Mouse (Mus musculus) liver, embryonic 16.5 days (tissue): Measurements from ENCODE around the gene Gm16506. TPM values are rescaled to one million over a fixed set of nuclear protein-coding genes. Genes with fewer than 3 reads are reported as not detected.
"Not testable (repeated sequence)": the region's sequence is repeated elsewhere in the genome, so short reads cannot be mapped to it uniquely, and the experiment has no call there.

Source experiments
- ATAC-seq: fragments of 200-750 bp; cut with Nextera tagmentation; 2 replicates; pipeline ENCODE4 v1.8.0; 2017; ENCODE audit warnings: low read depth, mild to moderate bottlenecking, moderate number of reproducible peaks, moderate library complexity
- H3K27ac ChIP-seq: fragments of 300-500 bp; sonication (generic); 2 replicates; pipeline ENCODE4 v1.5.1; 2014; ENCODE audit warnings: mild to moderate bottlenecking, low read length
- H3K27me3 ChIP-seq: fragments of 300-500 bp; sonication (generic); 2 replicates; pipeline ENCODE4 v1.6.1; 2014; ENCODE audit warnings: low read depth, low read length, mixed read lengths; ENCODE audit not compliant: control insufficient read depth, insufficient read depth
- H3K36me3 ChIP-seq: fragments of 300-500 bp; sonication (generic); 2 replicates; pipeline ENCODE4 v1.6.1; 2014; ENCODE audit warnings: mild to moderate bottlenecking; ENCODE audit not compliant: control insufficient read depth, insufficient read depth
- H3K4me1 ChIP-seq: fragments of 300-500 bp; sonication (generic); 2 replicates; pipeline ENCODE4 v1.6.1; 2014; ENCODE audit warnings: low read depth, low read length, mixed read lengths; ENCODE audit not compliant: control insufficient read depth
- H3K4me2 ChIP-seq: fragments of 300-500 bp; sonication (generic); 2 replicates; pipeline ENCODE4 v1.6.1; 2014; ENCODE audit warnings: low read depth, low read length, mixed read lengths
- H3K4me3 ChIP-seq: fragments of 300-500 bp; sonication (generic); 2 replicates; pipeline ENCODE4 v1.5.1; 2014; ENCODE audit warnings: low read depth, mild to moderate bottlenecking, low read length
- H3K9ac ChIP-seq: fragments of 300-500 bp; sonication (generic); 2 replicates; pipeline ENCODE4 v1.6.1; 2014; ENCODE audit warnings: low read depth, low read length
- H3K9me3 ChIP-seq: fragments of 300-500 bp; sonication (generic); replicated peaks from 2 replicates; pipeline ENCODE4 v1.6.1; 2016; ENCODE audit warnings: low read length; ENCODE audit not compliant: control insufficient read depth
- WGBS: fragments of 180-500 bp; shearing (Covaris S2); extraction: QIAGEN DNeasy Blood & Tissue Kit; methylation state at CpG from one replicate; pipeline ENCODE4 v1.1.7; 2014; ENCODE audit not compliant: insufficient replicate concordance; 5-methylcytosine and 5-hydroxymethylcytosine counted together
- polyA plus RNA-seq: library from polyadenylated mRNA; unstranded; fragments of >200 nt; fragmentation: Nextera tagmentation; extraction: Ambion mirVana; gene quantifications from 2 replicates; pipeline ENCODE4 v1.2.1, GENCODE M21; 2015

The Gm16506 gene
- polyA plus RNA-seq = not detected in 2 replicates

- not testable (repeated sequence) for H3K9me3 ChIP-seq, H3K27ac ChIP-seq, ATAC-seq, H3K27me3 ChIP-seq, H3K9ac ChIP-seq, H3K4me1 ChIP-seq, H3K4me2 ChIP-seq, H3K4me3 ChIP-seq, H3K36me3 ChIP-seq
- 71% methylated on average over 1 of the region's 3 CpGs for WGBS
Measured at GRCm38 (mm10) chr14:43727385-43727784, at the start of gene Gm16506. TSS of gene Gm16506 (minus strand) at chr14:43727485.

DNA sequence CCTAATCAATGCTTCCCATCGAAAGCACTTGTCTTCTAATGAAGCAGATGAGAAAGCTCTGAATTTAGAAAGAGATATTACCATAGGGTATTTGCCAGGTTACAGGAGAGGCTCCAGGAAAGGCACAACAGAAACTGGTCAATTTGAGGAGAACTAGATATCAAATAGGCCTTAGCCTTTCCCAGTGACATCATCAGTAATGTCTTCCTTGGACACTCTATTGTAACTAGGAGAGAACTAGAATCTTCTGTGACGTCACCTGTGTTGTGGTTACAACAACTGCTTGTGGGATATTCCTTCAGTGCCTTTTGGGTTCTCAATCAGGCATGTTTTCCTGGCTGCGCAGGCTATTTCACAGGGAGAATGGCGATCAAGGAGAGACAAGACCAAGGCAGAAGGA, 20.3 kb upstream of the Gm16506 start, which contains the start of gene Gm6526:
Gene Gm6526, plus strand, starts transcription at position 301 of the 400 bp plus-strand sequence.
- not testable (repeated sequence) for H3K4me3 ChIP-seq, H3K27ac ChIP-seq, H3K36me3 ChIP-seq, H3K4me2 ChIP-seq, H3K4me1 ChIP-seq, H3K9me3 ChIP-seq, H3K9ac ChIP-seq, H3K27me3 ChIP-seq, ATAC-seq
- WGBS = 50% methylated on average over 4 of the region's 4 CpGs

DNA sequence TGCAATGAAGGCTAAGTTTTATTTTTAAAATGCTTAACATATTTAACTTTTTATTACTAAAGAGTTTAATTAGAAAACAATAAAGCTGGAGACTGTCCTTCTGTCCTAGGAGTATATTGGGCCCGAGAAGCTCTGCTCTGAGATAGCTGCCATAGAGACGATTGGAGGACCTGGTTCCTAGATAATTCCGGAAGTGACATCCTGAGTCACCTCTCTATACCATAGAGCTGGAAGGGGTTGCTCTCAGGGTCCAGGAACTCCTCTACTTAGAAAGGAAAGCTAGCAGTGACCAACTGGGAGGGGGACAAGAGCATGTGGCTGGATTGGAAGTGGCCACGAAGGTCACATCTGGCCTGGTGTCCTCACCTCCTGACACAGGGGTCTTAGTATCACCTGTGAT, 29.7 kb downstream of the Gm16506 start, which contains the start of gene Gm7324:
Gene Gm7324, plus strand, starts transcription at position 208 of the 400 bp plus-strand sequence.
- H3K4me1 ChIP-seq, H3K27me3 ChIP-seq, H3K36me3 ChIP-seq, ATAC-seq, H3K27ac ChIP-seq, H3K9me3 ChIP-seq, H3K9ac ChIP-seq, H3K4me2 ChIP-seq, H3K4me3 ChIP-seq: not testable (repeated sequence)
- WGBS = 66% methylated on average over 4 of the region's 4 CpGs

- not testable (repeated sequence) for H3K9ac ChIP-seq, H3K4me2 ChIP-seq, H3K9me3 ChIP-seq, H3K4me1 ChIP-seq, H3K27ac ChIP-seq, ATAC-seq, H3K36me3 ChIP-seq, H3K27me3 ChIP-seq, H3K4me3 ChIP-seq
- WGBS = no CpG with 5 or more reads among the region's 2 CpGs
Measured at GRCm38 (mm10) chr14:43677099-43677498, 50.2 kb downstream of the Gm16506 start, which contains the start of gene Gm8165. TSS of gene Gm8165 (minus strand) at chr14:43677199.

Other genes starting within 250 kb of the Gm16506 start
- not detected in 2 replicates for gene Gm5799, start 183.9 kb downstream of the Gm16506 start, polyA plus RNA-seq
- not detected in 2 replicates for gene Gm17654, start 148.3 kb downstream of the Gm16506 start, polyA plus RNA-seq
- not detected in 2 replicates for gene Gm10375, start 119.5 kb downstream of the Gm16506 start, polyA plus RNA-seq
- gene Gm8165, start 50.3 kb downstream of the Gm16506 start, polyA plus RNA-seq = not detected in 2 replicates
- 0.08 and 0.50 TPM in 2 replicates for gene Gm7324, start 29.7 kb downstream of the Gm16506 start, polyA plus RNA-seq
- not detected in 2 replicates for gene Gm6526, start 20.4 kb upstream of the Gm16506 start, polyA plus RNA-seq
- not detected in 2 replicates for gene Gm8180, start 57.3 kb upstream of the Gm16506 start, polyA plus RNA-seq
- 16.2 and 16.7 TPM in 2 replicates for gene Ear1, start 148.0 kb upstream of the Gm16506 start, polyA plus RNA-seq
- not detected in 2 replicates for gene Ear10, start 196.1 kb upstream of the Gm16506 start, polyA plus RNA-seq
- 8.3 and 8.8 TPM in 2 replicates for gene Gm8113, start 197.9 kb upstream of the Gm16506 start, polyA plus RNA-seq
- not detected in 2 replicates for gene Ang5, start 229.6 kb upstream of the Gm16506 start, polyA plus RNA-seq